Mouse (Mus musculus) olfactory bulb, adult 2 months (tissue): ENCODE results near the gene Dctn3.

Source experiments
- CTCF ChIP-seq: fragments of 200-500 bp; IDR thresholded peaks from 2 replicates; pipeline ENCODE4 v1.5.1; 2012; ENCODE audit warnings: low read depth, mild to moderate bottlenecking, low read length, moderate library complexity; ENCODE audit not compliant: insufficient read depth
- POLR2A ChIP-seq: fragments of 200-500 bp; IDR thresholded peaks from 2 replicates; pipeline ENCODE4 v1.6.1; 2012; ENCODE audit warnings: mild to moderate bottlenecking, low read depth, low read length, moderate library complexity; ENCODE audit not compliant: insufficient read depth

- TF ChIP-seq CTCF (no peak), POLR2A (peak; percentile 93)
Measured at GRCm38 (mm10) chr4:41741158-41741560, 18.2 kb upstream of the Dctn3 start.
